Mouse (Mus musculus) CH12.LX (cell line): ENCODE measurements at regions not wholly inside any gene's neighbourhood (a gene's known extent, or its start where the extent isn't known, plus 50 kb on each side); places are given as distances from the start of the nearest gene placed in this dataset.

Source experiments
- BHLHE40 ChIP-seq: IDR thresholded peaks from 2 replicates; pipeline ENCODE4 v1.6.1; 2011; ENCODE audit warnings: mild to moderate bottlenecking, low read depth, low read length, improper control_type of control experiment
- CTCF ChIP-seq, 2 experiments: IDR thresholded peaks in 1 of 2; conservative IDR thresholded peaks in 1 of 2; 2 replicates each; pipeline ENCODE4 v1.5.1; 2011 to 2012; ENCODE audit warnings: low read depth in 2 of 2, low read length in 2 of 2, improper control_type of control experiment in 1 of 2, inconsistent platforms in 1 of 2, mild to moderate bottlenecking in 1 of 2, moderate library complexity in 1 of 2
- ELF1 ChIP-seq: IDR thresholded peaks from 2 replicates; pipeline ENCODE4 v1.6.1; 2014; ENCODE audit warnings: low read depth, mild to moderate bottlenecking, inconsistent platforms, low read length, improper control_type of control experiment
- KAT2A ChIP-seq: IDR thresholded peaks from 2 replicates; pipeline ENCODE4 v1.6.1; 2012; ENCODE audit warnings: low read length, improper control_type of control experiment, inconsistent platforms; ENCODE audit not compliant: insufficient replicate concordance
- MAZ ChIP-seq: IDR thresholded peaks from 2 replicates; pipeline ENCODE4 v1.6.1; 2012; ENCODE audit warnings: low read depth, mild to moderate bottlenecking, inconsistent platforms, low read length, improper control_type of control experiment, moderate library complexity
- MXI1 ChIP-seq: IDR thresholded peaks from 2 replicates; pipeline ENCODE4 v1.6.1; 2011; ENCODE audit warnings: mild to moderate bottlenecking, low read depth, low read length, improper control_type of control experiment
- NRF1 ChIP-seq: IDR thresholded peaks from 2 replicates; pipeline ENCODE4 v1.6.1; 2014; ENCODE audit warnings: low read depth, mild to moderate bottlenecking, inconsistent platforms, low read length, improper control_type of control experiment, moderate library complexity
- POLR2A ChIP-seq: IDR thresholded peaks from 2 replicates; pipeline ENCODE4 v1.6.1; 2011; ENCODE audit warnings: low read depth, mild to moderate bottlenecking, improper control_type of control experiment, low read length
- TCF12 ChIP-seq: IDR thresholded peaks from 2 replicates; pipeline ENCODE4 v1.6.1; 2014; ENCODE audit warnings: low read depth, mild to moderate bottlenecking, inconsistent platforms, low read length, improper control_type of control experiment
- ZKSCAN1 ChIP-seq: IDR thresholded peaks from 2 replicates; pipeline ENCODE4 v1.6.1; 2012; ENCODE audit warnings: low read depth, inconsistent platforms, low read length, improper control_type of control experiment, borderline replicate concordance

DNA sequence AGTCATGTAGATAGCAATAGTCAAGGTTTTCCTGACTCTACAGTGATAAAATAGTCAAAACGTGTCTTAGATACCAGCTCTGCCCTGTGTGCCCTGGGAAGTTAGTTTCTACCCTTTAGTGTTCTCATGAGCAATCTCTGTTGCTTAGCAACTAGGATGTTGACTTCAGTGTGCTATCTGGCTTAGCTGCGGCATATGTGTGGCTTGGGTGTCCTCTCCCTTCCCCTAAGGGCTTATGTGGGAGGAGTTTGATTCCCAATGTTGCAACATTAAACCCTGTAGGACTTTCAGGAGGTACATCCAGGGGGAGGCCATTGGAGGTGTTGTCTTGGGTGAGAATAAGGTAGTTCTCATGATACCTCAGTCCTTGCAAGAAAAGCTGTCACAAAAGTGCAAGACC is 229.9 kb downstream of the Gm10260 start:
- TF ChIP-seq MXI1 (no peak), KAT2A (no peak), CTCF (conservative IDR thresholded peaks at IDR 0.05 in 1 of 2, IDR thresholded peaks at IDR 0.05 in 1 of 2; ENCODE audit: low read depth in 2 of 2, low read length in 2 of 2) (no peak), MAZ (no peak), ELF1 (no peak), POLR2A (no peak), BHLHE40 (no peak), TCF12 (no peak), NRF1 (no peak), ZKSCAN1 (no peak)
